Mouse (Mus musculus) forebrain, postnatal 0 days (tissue): Measurements from ENCODE around the gene Zfp110. TPM values are rescaled to one million over a fixed set of nuclear protein-coding genes. Genes with fewer than 3 reads are reported as not detected.
A peak's percentile ranks its signal among the peaks of the same experiment; 100 is the strongest.

Source experiments
- ATAC-seq: fragments of 200-750 bp; cut with Nextera tagmentation; 2 replicates; pipeline ENCODE4 v1.8.0; 2017; ENCODE audit warnings: mild to moderate bottlenecking, moderate library complexity
- DNase-seq: peaks from one replicate; pipeline ENCODE4 v3.0.0-alpha.2; 2015
- H3K27ac ChIP-seq: fragments of 300-500 bp; sonication (generic); 2 replicates; pipeline ENCODE4 v1.5.1; 2014; ENCODE audit warnings: low read depth, mild to moderate bottlenecking, antibody characterized with exemption, low read length, moderate library complexity, mixed read lengths
- H3K27me3 ChIP-seq: fragments of 300-500 bp; sonication (generic); 2 replicates; pipeline ENCODE4 v1.6.1; 2014; ENCODE audit warnings: mild to moderate bottlenecking, low read length, mixed read lengths; ENCODE audit not compliant: insufficient read depth
- H3K36me3 ChIP-seq: fragments of 300-500 bp; sonication (generic); 2 replicates; pipeline ENCODE4 v1.6.1; 2014; ENCODE audit warnings: mild to moderate bottlenecking, moderate library complexity; ENCODE audit not compliant: insufficient read depth
- H3K4me1 ChIP-seq: fragments of 300-500 bp; sonication (generic); 2 replicates; pipeline ENCODE4 v1.6.1; 2014; ENCODE audit warnings: antibody characterized with exemption; ENCODE audit not compliant: insufficient read depth
- H3K4me2 ChIP-seq: fragments of 300-500 bp; sonication (generic); 2 replicates; pipeline ENCODE4 v1.6.1; 2014; ENCODE audit warnings: low read depth, mild to moderate bottlenecking, moderate library complexity
- H3K4me3 ChIP-seq: fragments of 300-500 bp; sonication (generic); 2 replicates; pipeline ENCODE4 v1.5.1; 2014; ENCODE audit warnings: low read depth, low read length, mixed read lengths
- H3K9ac ChIP-seq: fragments of 300-500 bp; sonication (generic); 2 replicates; pipeline ENCODE4 v1.6.1; 2014; ENCODE audit warnings: mild to moderate bottlenecking
- H3K9me3 ChIP-seq: fragments of 300-500 bp; sonication (generic); 2 replicates; pipeline ENCODE4 v1.6.1; 2016; ENCODE audit warnings: low read length
- CTCF ChIP-seq: sonication (generic); IDR thresholded peaks from 2 replicates; pipeline ENCODE4 v1.5.1; 2016; ENCODE audit warnings: antibody characterized with exemption, control low read depth, low read depth
- WGBS: fragments of 180-500 bp; shearing (Covaris S2); extraction: QIAGEN DNeasy Blood & Tissue Kit; methylation state at CpG from one replicate; pipeline ENCODE4 v1.1.7; 2014; 5-methylcytosine and 5-hydroxymethylcytosine counted together
- polyA plus RNA-seq: library from polyadenylated mRNA; unstranded; fragments of >200 nt; fragmentation: Nextera tagmentation; extraction: Ambion mirVana; gene quantifications from 2 replicates; pipeline ENCODE4 v1.2.1, GENCODE M21; 2015
- total RNA-seq: library from RNA; depleted of rRNA; stranded (reverse); fragments of >200 nt; gene quantifications from 2 replicates; pipeline ENCODE4 v1.2.3, GENCODE M21; 2014

Gene Zfp110
- total and polyA plus RNA-seq, 2 experiments from 2014 or later: 18.5 to 34.9 TPM

DNA sequence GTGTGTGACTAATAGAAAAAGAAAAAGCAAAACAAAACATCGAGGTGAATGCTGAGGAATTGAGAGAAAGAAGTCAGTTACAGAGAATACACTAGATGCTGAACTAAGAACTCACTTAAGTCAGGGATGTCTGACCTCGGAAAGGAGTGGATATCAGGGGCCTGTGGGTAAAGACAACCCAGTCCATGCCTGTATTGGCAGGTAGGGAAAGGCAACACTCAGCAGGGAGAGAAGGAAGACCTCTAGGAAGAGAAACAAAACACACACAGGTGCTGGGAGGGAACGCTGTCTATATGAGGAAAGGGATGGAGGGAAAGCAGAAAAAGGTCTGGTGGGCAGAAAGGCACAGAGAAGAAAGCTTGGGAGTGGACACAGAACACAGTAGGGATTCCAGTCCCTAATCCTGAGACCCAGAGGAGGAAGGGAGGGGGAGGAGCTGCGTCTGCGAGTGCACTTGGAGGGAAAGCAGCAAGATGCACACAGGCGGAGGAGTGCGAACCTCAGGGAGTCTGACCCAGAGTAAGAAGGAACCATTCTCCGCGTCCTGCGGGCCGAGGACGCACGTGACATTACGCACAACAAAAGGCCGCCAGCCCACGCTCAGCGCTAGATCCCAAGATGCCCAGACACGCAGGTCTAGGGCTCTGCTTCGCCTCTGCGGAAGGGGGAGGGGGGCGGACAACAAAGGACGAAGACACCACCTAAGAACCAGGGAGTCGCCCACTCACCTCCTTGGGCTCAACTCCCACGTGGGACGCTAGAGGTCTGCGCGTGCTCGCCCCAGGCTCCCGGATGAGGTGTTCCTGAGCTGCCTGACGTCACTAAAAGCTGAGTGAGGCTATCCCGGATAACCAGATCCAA lies 31.5 kb upstream of the Zfp110 start, which contains the start of gene Zscan18:
Gene Zscan18, minus strand, starts transcription at position 770 of the 861 bp plus-strand sequence.
- DNase-seq (peak; percentile 94), ATAC-seq (peak; percentile 99)
- H3K4me2 ChIP-seq: peak within 1 kb of the TSS; percentile 86
- H3K9me3 ChIP-seq: no peaks in the 10 kb centered on the region
- peak within 1 kb of the TSS; percentile 91 for H3K27ac ChIP-seq
- no peaks in the 10 kb centered on the region for H3K27me3 ChIP-seq
- 0 out of 2 replicates have a peak, but pooled peaks have one; percentile 5 for TF ChIP-seq CTCF
- 5% methylated on average over 31 of the region's 31 CpGs for WGBS
- H3K9ac ChIP-seq: peak within 1 kb of the TSS; percentile 88
- H3K4me1 ChIP-seq: 0 out of 2 replicates have a peak, but pooled peaks cover 7% of the 10 kb centered on the region
- peaks cover 15% of the 10 kb centered on the region for H3K36me3 ChIP-seq
- peak within 1 kb of the TSS; percentile 52 for H3K4me3 ChIP-seq

DNA sequence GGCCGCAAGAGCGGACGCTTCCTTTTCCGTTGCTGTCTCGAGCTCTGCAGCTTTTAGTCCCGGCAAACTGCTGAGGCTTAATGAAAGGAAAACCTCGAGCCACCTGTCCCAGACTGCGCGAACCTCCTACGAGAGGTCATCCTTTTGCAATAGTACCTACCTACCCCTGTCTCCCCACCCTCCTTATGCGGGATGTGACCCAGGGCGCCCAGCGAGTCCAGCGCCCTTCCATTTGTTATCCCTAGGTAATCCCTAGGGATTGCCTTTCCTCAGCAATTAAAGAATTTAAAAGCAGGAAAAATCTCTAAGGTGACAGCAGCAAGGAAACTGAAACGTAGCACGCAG lies 30.9 kb upstream of the Zfp110 start:
- Histone ChIP-seq H3K9me3 (peaks cover 6% of the 10 kb centered on the region; the same call in 1 of the 2 replicates), H3K4me2 (peak overlapping the region; percentile 86), H3K9ac (peak overlapping the region; percentile 88), H3K4me3 (peak overlapping the region; percentile 52), H3K27me3 (no peaks in the 10 kb centered on the region), H3K4me1 (0 out of 2 replicates have a peak, but pooled peaks cover 7% of the 10 kb centered on the region), H3K27ac (peak overlapping the region; percentile 91), H3K36me3 (peaks cover 21% of the 10 kb centered on the region)
- DNase-seq (no peak), ATAC-seq (peak; percentile 56)
- no peak for TF ChIP-seq CTCF
- 3% methylated on average over 16 of the region's 16 CpGs for WGBS

DNA sequence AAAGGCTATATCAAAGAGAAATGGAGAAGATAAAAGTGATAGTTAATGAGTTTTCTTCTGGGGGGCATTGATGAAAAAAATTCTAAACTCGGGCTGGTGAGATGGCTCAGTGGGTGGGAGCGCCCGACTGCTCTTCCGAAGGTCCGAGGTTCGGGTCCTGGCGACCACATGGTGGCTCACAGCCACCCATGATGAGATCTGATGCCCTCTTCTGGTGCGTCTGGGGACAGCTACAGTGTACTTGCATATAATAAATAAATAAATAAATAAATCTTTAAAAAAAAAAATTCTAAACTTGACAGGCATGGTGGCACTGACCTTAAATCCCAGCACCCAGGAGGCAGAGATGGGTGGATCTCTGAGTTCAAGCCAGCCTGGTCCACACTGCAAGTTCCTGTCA lies 19.0 kb upstream of the Zfp110 start:
- Histone ChIP-seq H3K4me3 (no peak overlapping the region), H3K27ac (no peak overlapping the region), H3K9me3 (peaks cover 30% of the 10 kb centered on the region), H3K36me3 (peaks cover 26% of the 10 kb centered on the region), H3K4me1 (peaks cover 7% of the 10 kb centered on the region; the same call in 1 of the 2 replicates), H3K4me2 (no peak overlapping the region), H3K9ac (no peak overlapping the region), H3K27me3 (no peaks in the 10 kb centered on the region)
- ATAC-seq: no peak
- WGBS: over 99% methylated on average over 8 of the region's 8 CpGs
- TF ChIP-seq CTCF: no peak
- DNase-seq: no peak

DNA sequence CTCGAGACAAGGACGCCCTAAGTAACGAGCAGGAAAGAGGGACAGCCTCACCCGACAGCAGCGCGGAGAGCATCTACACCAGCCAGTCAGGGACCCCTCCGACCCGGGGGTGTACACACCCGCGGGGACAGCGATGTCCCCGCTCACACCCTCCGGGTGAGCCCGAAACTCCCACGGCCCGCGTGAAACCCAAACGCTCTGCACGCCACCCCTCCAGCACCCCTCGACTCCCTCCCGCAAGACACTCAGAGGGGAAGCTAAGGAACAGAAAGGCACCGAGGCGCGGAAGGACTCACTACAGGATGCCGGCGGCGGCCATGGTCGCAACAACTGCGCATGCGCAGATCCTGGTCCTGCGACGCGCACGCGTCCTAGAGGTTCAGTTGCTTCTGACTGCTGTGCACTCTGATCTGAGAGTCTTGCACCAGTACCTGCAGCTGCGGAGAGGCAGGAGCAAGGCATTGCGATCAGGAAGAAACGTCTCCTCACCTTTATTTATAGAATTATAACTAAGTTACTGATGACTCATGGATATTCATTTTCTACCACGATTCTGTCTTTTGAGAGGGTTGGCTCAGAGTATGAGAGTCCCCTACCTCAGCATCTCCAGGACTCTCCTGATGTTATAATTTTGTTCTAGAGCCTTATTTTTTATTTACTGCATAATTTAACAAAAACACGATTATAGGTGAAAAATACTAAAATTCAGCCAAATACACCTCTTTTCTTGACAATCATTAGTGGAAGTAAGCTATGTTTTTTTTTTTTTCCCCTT lies 15.9 kb upstream of the Zfp110 start, which contains the start of gene Zfp329:
Gene Zfp329, minus strand, starts transcription at position 338 of the 775 bp plus-strand sequence.
- H3K9ac ChIP-seq: peak within 1 kb of the TSS; percentile 90
- H3K9me3 ChIP-seq: peaks cover 18% of the 10 kb centered on the region
- H3K4me2 ChIP-seq: peak within 1 kb of the TSS; percentile 65
- peak within 1 kb of the TSS; percentile 95 for H3K27ac ChIP-seq
- H3K27me3 ChIP-seq: no peaks in the 10 kb centered on the region
- H3K4me1 ChIP-seq: peaks cover 7% of the 10 kb centered on the region; the same call in 1 of the 2 replicates
- H3K4me3 ChIP-seq: peak within 1 kb of the TSS; percentile 77
- peaks cover 4% of the 10 kb centered on the region for H3K36me3 ChIP-seq
- WGBS: under 1% methylated on average over 40 of the region's 40 CpGs
- DNase-seq: peak; percentile 96
- 0 out of 2 replicates have a peak, but pooled peaks have one; percentile 9 for TF ChIP-seq CTCF
- ATAC-seq: peak; percentile 98

DNA sequence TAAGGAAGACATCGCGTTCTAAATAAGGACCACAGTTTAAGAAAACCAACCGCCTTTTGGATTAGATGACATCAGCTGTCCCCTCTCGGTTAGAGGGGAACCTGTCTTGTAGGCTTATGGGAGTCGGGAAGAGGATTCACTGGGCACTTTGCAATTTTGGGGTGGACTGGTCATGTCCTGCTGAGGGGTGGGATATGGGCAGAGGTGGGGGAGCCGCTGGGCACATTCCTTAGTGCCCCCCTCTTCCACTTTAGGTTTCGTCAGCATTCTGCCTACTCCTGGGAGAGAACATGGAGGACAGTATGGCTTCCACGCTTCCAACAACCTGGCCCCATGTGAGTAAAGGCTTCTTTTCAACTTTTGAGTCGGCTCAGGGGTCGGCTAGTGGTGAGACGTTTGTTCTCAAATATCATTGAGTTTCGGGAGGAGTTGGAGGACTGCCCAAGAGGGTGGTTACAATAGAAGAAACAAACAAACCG lies 671 bp downstream of the Zfp110 start:
- 27% methylated on average over 13 of the region's 13 CpGs for WGBS
- H3K27me3 ChIP-seq: no peaks in the 10 kb centered on the region

DNA sequence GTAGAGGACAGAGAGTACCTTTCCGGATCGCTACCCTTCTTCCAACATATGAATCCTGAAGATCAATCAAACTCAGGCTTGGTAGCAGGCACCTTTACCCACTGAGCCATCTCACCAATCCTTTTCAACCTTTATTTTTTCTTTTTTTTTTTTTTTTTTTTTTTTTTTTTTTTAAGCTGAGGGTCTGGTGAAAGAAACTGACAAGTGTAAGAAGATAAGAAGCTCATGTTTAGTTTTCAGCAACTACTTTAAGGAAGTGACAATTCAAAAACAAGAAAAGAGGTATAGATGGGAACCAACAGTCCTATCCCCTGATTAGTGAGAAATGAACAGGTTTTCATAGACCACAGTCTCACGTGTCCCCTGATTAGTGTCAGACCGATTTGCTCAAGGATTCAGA lies 1.2 kb downstream of the Zfp110 start:
- Histone ChIP-seq H3K27me3 (no peaks in the 10 kb centered on the region), H3K4me2 (peak overlapping the region; percentile 57; the same call in 1 of the 2 replicates), H3K36me3 (peaks cover 33% of the 10 kb centered on the region), H3K27ac (no peak overlapping the region), H3K4me3 (peak overlapping the region; percentile 62), H3K9ac (no peak overlapping the region), H3K4me1 (0 out of 2 replicates have a peak, but pooled peaks cover 3% of the 10 kb centered on the region), H3K9me3 (peaks cover 38% of the 10 kb centered on the region)
- no peak for TF ChIP-seq CTCF
- WGBS: 98% methylated on average over 4 of the region's 4 CpGs
- DNase-seq (no peak), ATAC-seq (no peak)

More for the DNA sequence above, 671 bp downstream of the Zfp110 start:
- Histone ChIP-seq H3K36me3 (peaks cover 28% of the 10 kb centered on the region), H3K9ac (peak overlapping the region; percentile 72), H3K4me2 (peak overlapping the region; percentile 57), H3K9me3 (peaks cover 35% of the 10 kb centered on the region), H3K27ac (peak overlapping the region; percentile 70), H3K4me1 (0 out of 2 replicates have a peak, but pooled peaks cover 3% of the 10 kb centered on the region), H3K4me3 (peak overlapping the region; percentile 62)
- TF ChIP-seq CTCF: no peak
- ATAC-seq: peak; percentile 38
- no peak for DNase-seq
